Mouse (Mus musculus) ES-Bruce4 (cell line): ENCODE measurements at regions not wholly inside any gene's neighbourhood (a gene's known extent, or its start where the extent isn't known, plus 50 kb on each side); places are given as distances from the start of the nearest gene placed in this dataset.

ENCODE experiments used
- CTCF ChIP-seq: IDR thresholded peaks from one replicate; pipeline ENCODE4 v1.8.1; 2011; ENCODE audit warnings: low read depth, low read length
- EP300 ChIP-seq: IDR thresholded peaks from 2 replicates; pipeline ENCODE4 v1.6.1; 2011; ENCODE audit warnings: low read depth, low read length; ENCODE audit not compliant: insufficient read depth

GRCm38 (mm10) chr6:66160805-66161204 is 208.4 kb downstream of the 4930544G11Rik start:
- TF ChIP-seq CTCF, result no peak
- TF ChIP-seq EP300, result no peak
